Mouse (Mus musculus) lung, postnatal 0 days (tissue): ENCODE data around the gene Rdh12. TPM values are rescaled to one million over a fixed set of nuclear protein-coding genes. Genes with fewer than 3 reads are reported as not detected.

Experiments used
- ATAC-seq: fragments of 200-750 bp; cut with Nextera tagmentation; 2 replicates; pipeline ENCODE4 v1.8.0; 2017; ENCODE audit warnings: moderate library complexity
- DNase-seq: peaks from one replicate; pipeline ENCODE4 v3.0.0-alpha.2; 2016; ENCODE audit warnings: low spot score
- H3K27ac ChIP-seq: fragments of 300-500 bp; sonication (generic); 2 replicates; pipeline ENCODE4 v1.5.1; 2014; ENCODE audit warnings: antibody characterized with exemption, mild to moderate bottlenecking, low read length, mixed read lengths
- H3K27me3 ChIP-seq: fragments of 300-500 bp; sonication (generic); replicated peaks from 2 replicates; pipeline ENCODE4 v1.6.1; 2014; ENCODE audit warnings: low read length, mixed read lengths; ENCODE audit not compliant: insufficient read depth
- H3K36me3 ChIP-seq: fragments of 300-500 bp; sonication (generic); 2 replicates; pipeline ENCODE4 v1.6.1; 2014; ENCODE audit warnings: low read length, mixed read lengths; ENCODE audit not compliant: insufficient read depth
- H3K4me1 ChIP-seq: fragments of 300-500 bp; sonication (generic); 2 replicates; pipeline ENCODE4 v1.6.1; 2014; ENCODE audit warnings: antibody characterized with exemption, low read depth, low read length, mixed read lengths; ENCODE audit not compliant: insufficient read depth
- H3K4me2 ChIP-seq: fragments of 300-500 bp; sonication (generic); replicated peaks from 2 replicates; pipeline ENCODE4 v1.6.1; 2014; ENCODE audit warnings: low read depth, mild to moderate bottlenecking, low read length, moderate library complexity, mixed read lengths
- H3K4me3 ChIP-seq: fragments of 300-500 bp; sonication (generic); 2 replicates; pipeline ENCODE4 v1.5.1; 2014; ENCODE audit warnings: low read depth, low read length
- H3K9ac ChIP-seq: fragments of 300-500 bp; sonication (generic); replicated peaks from 2 replicates; pipeline ENCODE4 v1.6.1; 2014; ENCODE audit warnings: low read depth, mild to moderate bottlenecking
- H3K9me3 ChIP-seq: fragments of 300-500 bp; sonication (generic); 2 replicates; pipeline ENCODE4 v1.6.1; 2016; ENCODE audit warnings: low read length, mixed read lengths
- CTCF ChIP-seq: IDR thresholded peaks from 2 replicates; pipeline ENCODE4 v1.5.1; 2016; ENCODE audit warnings: antibody characterized with exemption, mild to moderate bottlenecking
- EP300 ChIP-seq: IDR thresholded peaks from 2 replicates; pipeline ENCODE4 v1.6.1; 2016; ENCODE audit warnings: antibody characterized with exemption, mild to moderate bottlenecking, control low read depth
- WGBS: fragments of 180-500 bp; shearing (Covaris S2); extraction: QIAGEN DNeasy Blood & Tissue Kit; methylation state at CpG from one replicate; pipeline ENCODE4 v1.1.7; 2014; 5-methylcytosine and 5-hydroxymethylcytosine counted together
- polyA plus RNA-seq: library from polyadenylated mRNA; unstranded; fragments of >200 nt; fragmentation: Nextera tagmentation; extraction: Ambion mirVana; gene quantifications from 2 replicates; pipeline ENCODE4 v1.2.1, GENCODE M21; 2015

Rdh12 gene
- polyA plus RNA-seq = 0.61 and 0.69 TPM in 2 replicates

GRCm38 (mm10) chr12:79208703-79209464 is at the start of gene Rdh12:
Rdh12 (plus strand) TSS chr12:79208914.
- 3% methylated on average over 13 of the region's 13 CpGs for WGBS
- Histone ChIP-seq H3K27ac (no peak within 1 kb of the TSS), H3K27me3 (no peaks in the 10 kb centered on the region), H3K4me1 (peaks cover 4% of the 10 kb centered on the region), H3K9ac (no peak within 1 kb of the TSS; the same call in 1 of the 2 replicates), H3K9me3 (no peaks in the 10 kb centered on the region), H3K4me2 (peak within 1 kb of the TSS; percentile 56), H3K4me3 (peak within 1 kb of the TSS; percentile 31), H3K36me3 (no peaks in the 10 kb centered on the region)
- DNase-seq (peak; percentile 74), ATAC-seq (peak; percentile 80)
- TF ChIP-seq EP300 = no peak
- TF ChIP-seq CTCF = no peak

GRCm38 (mm10) chr12:79162876-79163275 is 45.8 kb upstream of the Rdh12 start:
- no peak for TF ChIP-seq CTCF
- no peak for TF ChIP-seq EP300
- Histone ChIP-seq H3K4me1 (no peaks in the 10 kb centered on the region), H3K36me3 (peaks cover 35% of the 10 kb centered on the region; the same call in 1 of the 2 replicates), H3K9me3 (no peaks in the 10 kb centered on the region), H3K4me3 (no peak overlapping the region), H3K27ac (no peak overlapping the region), H3K9ac (no peak overlapping the region), H3K27me3 (no peaks in the 10 kb centered on the region), H3K4me2 (no peak overlapping the region)
- ATAC-seq = no peak
- WGBS = 92% methylated on average over 3 of the region's 3 CpGs
- no peak for DNase-seq

GRCm38 (mm10) chr12:79169173-79169572 is 39.5 kb upstream of the Rdh12 start:
- Histone ChIP-seq H3K36me3 (no peaks in the 10 kb centered on the region; the same call in 1 of the 2 replicates), H3K4me2 (no peak overlapping the region), H3K9me3 (no peaks in the 10 kb centered on the region), H3K27me3 (no peaks in the 10 kb centered on the region), H3K27ac (no peak overlapping the region), H3K4me3 (no peak overlapping the region), H3K9ac (no peak overlapping the region), H3K4me1 (peaks cover 5% of the 10 kb centered on the region; the same call in 1 of the 2 replicates)
- DNase-seq (no peak), ATAC-seq (no peak)
- TF ChIP-seq CTCF (peak; percentile 47), EP300 (no peak)

GRCm38 (mm10) chr12:79170421-79170820 is 38.3 kb upstream of the Rdh12 start:
- Histone ChIP-seq H3K27ac (no peak overlapping the region), H3K4me3 (no peak overlapping the region), H3K4me1 (peaks cover 5% of the 10 kb centered on the region; the same call in 1 of the 2 replicates), H3K9me3 (no peaks in the 10 kb centered on the region), H3K9ac (no peak overlapping the region), H3K4me2 (no peak overlapping the region), H3K27me3 (no peaks in the 10 kb centered on the region), H3K36me3 (no peaks in the 10 kb centered on the region; the same call in 1 of the 2 replicates)
- DNase-seq = no peak
- TF ChIP-seq EP300 (no peak), CTCF (no peak)
- 75% methylated on average over 3 of the region's 3 CpGs for WGBS
- ATAC-seq = no peak

GRCm38 (mm10) chr12:79171269-79171995 is 37.3 kb upstream of the Rdh12 start:
- peak overlapping the region; percentile 80; the same call in 1 of the 2 replicates for H3K9ac ChIP-seq
- ATAC-seq = no peak

More at GRCm38 (mm10) chr12:79171269-79171995, 37.3 kb upstream of the Rdh12 start:
- peaks cover 5% of the 10 kb centered on the region; the same call in 1 of the 2 replicates for H3K4me1 ChIP-seq
- 25% methylated on average over 12 of the region's 12 CpGs for WGBS
- 0 out of 2 replicates have a peak overlapping the region, but pooled peaks have one; percentile 90 for H3K27ac ChIP-seq
- peak overlapping the region; percentile 62 for H3K4me2 ChIP-seq
- DNase-seq = no peak
- TF ChIP-seq EP300 (no peak), CTCF (no peak)
- no peaks in the 10 kb centered on the region for H3K9me3 ChIP-seq
- no peaks in the 10 kb centered on the region for H3K27me3 ChIP-seq
- no peaks in the 10 kb centered on the region for H3K36me3 ChIP-seq
- peak overlapping the region; percentile 92 for H3K4me3 ChIP-seq
